Mouse (Mus musculus) adrenal gland, postnatal 4 days (tissue): ENCODE measurements around the gene Eif4e1b. TPM values are rescaled to one million over a fixed set of nuclear protein-coding genes. Genes with fewer than 3 reads are reported as not detected.

Experiments
- total RNA-seq, 2 experiments: library from RNA; stranded (reverse); gene quantifications; 2 replicates each; pipeline ENCODE4 v1.2.3; 2021

Eif4e1b gene
- total RNA-seq, 2 experiments from 2014 or later: not detected

Other genes starting within 250 kb of the Eif4e1b start
- gene 4833439L19Rik, start 218.6 kb upstream of the Eif4e1b start, total RNA-seq: 10 to 100 TPM; 78.0 to 89.7 TPM
- gene Arl10, start 209.0 kb upstream of the Eif4e1b start, total RNA-seq: 10 to 100 TPM; 43.9 to 44.2 TPM
- 10 to 100 TPM; 40.0 to 41.7 TPM for gene Nop16, start 193.9 kb upstream of the Eif4e1b start, total RNA-seq
- gene Higd2a, start 193.8 kb upstream of the Eif4e1b start, total RNA-seq: 100 to 1,000 TPM; 193 to 204 TPM
- gene Cltb, start 172.7 kb upstream of the Eif4e1b start, total RNA-seq: 10 to 100 TPM; 69.3 to 72.2 TPM
- 10 to 100 TPM; 74.5 to 81.4 TPM for gene Faf2, start 162.2 kb upstream of the Eif4e1b start, total RNA-seq
- 100 to 1,000 TPM; 134 to 137 TPM for gene Rnf44, start 90.1 kb upstream of the Eif4e1b start, total RNA-seq
- 1 to 10 TPM; 2.1 to 5.8 TPM for gene Cdhr2, start 82.5 kb upstream of the Eif4e1b start, total RNA-seq
- gene Gprin1, start 34.1 kb upstream of the Eif4e1b start, total RNA-seq: 10 to 100 TPM; 10.4 to 10.5 TPM
- 1 to 10 TPM; 3.9 to 4.7 TPM for gene Sncb, start 17.4 kb upstream of the Eif4e1b start, total RNA-seq
- gene Tspan17, start 5.4 kb downstream of the Eif4e1b start, total RNA-seq: 10 to 100 TPM; 33.0 to 38.4 TPM
- gene Unc5a, start 165.4 kb downstream of the Eif4e1b start, total RNA-seq: 10 to 100 TPM; 12.0 to 13.8 TPM
- gene Hk3, start 237.4 kb downstream of the Eif4e1b start, total RNA-seq: 1 to 10 TPM; 1.5 to 2.6 TPM